Mouse (Mus musculus): Measurements from ENCODE around the gene Pecr. TPM values are rescaled to one million over a fixed set of nuclear protein-coding genes. Genes with fewer than 3 reads are reported as not detected.
"Not testable (repeated sequence)": the region's sequence is repeated elsewhere in the genome, so short reads cannot be mapped to it uniquely, and the experiment has no call there.

Gene Pecr
- total and polyA plus RNA-seq, 2 experiments from 2014 or later = 0.95 to 31.7 TPM

- Histone ChIP-seq H3K9me3 (replicated peaks; ENCODE audit: control insufficient read depth, low read length) (no peaks in the 10 kb centered on the region), H3K27me3 (ENCODE audit: control insufficient read depth, insufficient read depth, low read length) (0 out of 2 replicates have a peak, but pooled peaks cover 8% of the 10 kb centered on the region), H3K9ac (replicated peaks; ENCODE audit: low read depth, low read length) (no peak overlapping the region), H3K36me3 (replicated peaks; ENCODE audit: control insufficient read depth, insufficient read depth, low read length) (no peaks in the 10 kb centered on the region), H3K4me1 (ENCODE audit: control insufficient read depth, insufficient read depth) (no peaks in the 10 kb centered on the region), H3K4me2 (ENCODE audit: low read depth, low read length) (no peak overlapping the region), H3K27ac (ENCODE audit: low read depth) (peak overlapping the region; percentile 46; the same call in 1 of the 2 replicates), H3K4me3 (ENCODE audit: low read depth, low read length) (no peak overlapping the region)
- no peak for TF ChIP-seq EP300 (IDR thresholded peaks at IDR 0.05; ENCODE audit: low read depth)
- no peak for DNase-seq (ENCODE audit: low spot score)
- no peak for ATAC-seq (ENCODE audit: insufficient read depth, low read depth)
- 60% methylated on average over 10 of the region's 10 CpGs for WGBS
Observed at GRCm38 (mm10) chr1:72238016-72238580, 46.0 kb downstream of the Pecr start.

- Histone ChIP-seq H3K27me3 (ENCODE audit: control insufficient read depth, insufficient read depth, low read length) (0 out of 2 replicates have a peak, but pooled peaks cover 8% of the 10 kb centered on the region), H3K4me2 (ENCODE audit: low read depth, low read length) (peak overlapping the region; percentile 49), H3K36me3 (replicated peaks; ENCODE audit: control insufficient read depth, insufficient read depth, low read length) (no peaks in the 10 kb centered on the region), H3K4me1 (ENCODE audit: control insufficient read depth, insufficient read depth) (no peaks in the 10 kb centered on the region), H3K9me3 (replicated peaks; ENCODE audit: control insufficient read depth, low read length) (no peaks in the 10 kb centered on the region), H3K27ac (ENCODE audit: low read depth) (peak overlapping the region; percentile 7; the same call in 1 of the 2 replicates), H3K4me3 (ENCODE audit: low read depth, low read length) (peak overlapping the region; percentile 21; the same call in 1 of the 2 replicates), H3K9ac (replicated peaks; ENCODE audit: low read depth, low read length) (peak overlapping the region; percentile 26; the same call in 1 of the 2 replicates)
- DNase-seq (ENCODE audit: low spot score) = no peak
- 5% methylated on average over 11 of the region's 13 CpGs for WGBS
- no peak for TF ChIP-seq EP300 (IDR thresholded peaks at IDR 0.05; ENCODE audit: low read depth)
- TF ChIP-seq CTCF (IDR thresholded peaks at IDR 0.05; ENCODE audit: low read depth) = no peak
- ATAC-seq (ENCODE audit: insufficient read depth, low read depth) = peak; percentile 45
Observed at GRCm38 (mm10) chr1:72237007-72237775, 46.9 kb downstream of the Pecr start.

GRCm38 (mm10) chr1:72236363-72237006, 47.6 kb downstream of the Pecr start:
- DNase-seq (ENCODE audit: low spot score) = peak; percentile 84
- peak overlapping the region; percentile 53; the same call in 1 of the 2 replicates for H3K9ac ChIP-seq (replicated peaks; ENCODE audit: low read depth, low read length)
- not testable (repeated sequence) for H3K4me1 ChIP-seq (ENCODE audit: control insufficient read depth, insufficient read depth); H3K27me3 ChIP-seq (ENCODE audit: control insufficient read depth, insufficient read depth, low read length); H3K36me3 ChIP-seq (replicated peaks; ENCODE audit: control insufficient read depth, insufficient read depth, low read length); H3K9me3 ChIP-seq (replicated peaks; ENCODE audit: control insufficient read depth, low read length)
- H3K4me3 ChIP-seq (ENCODE audit: low read depth, low read length) = peak overlapping the region; percentile 51
- ATAC-seq (ENCODE audit: insufficient read depth, low read depth) = peak; percentile 81
- peak overlapping the region; percentile 79 for H3K27ac ChIP-seq (ENCODE audit: low read depth)
- under 1% methylated on average over 35 of the region's 50 CpGs for WGBS
- H3K4me2 ChIP-seq (ENCODE audit: low read depth, low read length) = peak overlapping the region; percentile 61

GRCm38 (mm10) chr1:72232592-72232991, 51.5 kb downstream of the Pecr start:
- H3K36me3 ChIP-seq (replicated peaks; ENCODE audit: control insufficient read depth, insufficient read depth, low read length); H3K4me2 ChIP-seq (ENCODE audit: low read depth, low read length); H3K4me1 ChIP-seq (ENCODE audit: control insufficient read depth, insufficient read depth); H3K27ac ChIP-seq (ENCODE audit: low read depth); ATAC-seq (ENCODE audit: insufficient read depth, low read depth); DNase-seq (ENCODE audit: low spot score); H3K9ac ChIP-seq (replicated peaks; ENCODE audit: low read depth, low read length); H3K27me3 ChIP-seq (ENCODE audit: control insufficient read depth, insufficient read depth, low read length); H3K9me3 ChIP-seq (replicated peaks; ENCODE audit: control insufficient read depth, low read length); H3K4me3 ChIP-seq (ENCODE audit: low read depth, low read length): not testable (repeated sequence)
- TF ChIP-seq CTCF (IDR thresholded peaks at IDR 0.05; ENCODE audit: low read depth) = peak; percentile 10; the same call in 1 of the 2 replicates
- 77% methylated on average over 10 of the region's 10 CpGs for WGBS

- Histone ChIP-seq H3K27me3 (ENCODE audit: control insufficient read depth, insufficient read depth, low read length) (peaks cover under 1% of the 10 kb centered on the region), H3K9me3 (replicated peaks; ENCODE audit: control insufficient read depth, low read length) (no peaks in the 10 kb centered on the region), H3K27ac (ENCODE audit: low read depth) (no peak overlapping the region), H3K4me1 (ENCODE audit: control insufficient read depth, insufficient read depth) (no peaks in the 10 kb centered on the region), H3K9ac (replicated peaks; ENCODE audit: low read depth, low read length) (no peak overlapping the region), H3K4me2 (ENCODE audit: low read depth, low read length) (no peak overlapping the region), H3K4me3 (ENCODE audit: low read depth, low read length) (no peak overlapping the region), H3K36me3 (replicated peaks; ENCODE audit: control insufficient read depth, insufficient read depth, low read length) (no peaks in the 10 kb centered on the region)
- TF ChIP-seq EP300 (IDR thresholded peaks at IDR 0.05; ENCODE audit: low read depth) = no peak
- no peak for TF ChIP-seq CTCF (IDR thresholded peaks at IDR 0.05; ENCODE audit: low read depth)
- no peak for ATAC-seq (ENCODE audit: insufficient read depth, low read depth)
- DNase-seq (ENCODE audit: low spot score) = no peak
- 29% methylated on average over 3 of the region's 3 CpGs for WGBS
Observed at GRCm38 (mm10) chr1:72228974-72229373, 55.1 kb downstream of the Pecr start.
